Mouse (Mus musculus) testis, adult 10 weeks (tissue): ENCODE data around the gene Vegfb. TPM values are rescaled to one million over a fixed set of nuclear protein-coding genes. Genes with fewer than 3 reads are reported as not detected.

Experiments used
- polyA plus RNA-seq: library from polyadenylated mRNA; stranded (reverse); fragments of 350-450 nt; fragmentation: Illumina TruSeq; extraction: RNeasy Lipid Tissue Mini Kit (QIAGEN cat#74804); gene quantifications from one replicate; pipeline ENCODE4 v1.2.3, GENCODE M21; 2014; ENCODE audit warnings: low read depth, low replicate concordance

Vegfb gene
- 1.4 TPM for polyA plus RNA-seq

GRCm38 (mm10) chr19:6987061-6987903 is at the start of gene Vegfb:
TSS of gene Vegfb (minus strand) at chr19:6987651.

GRCm38 (mm10) chr19:7019191-7019590 is 31.7 kb upstream of the Vegfb start, which contains the start of gene Fermt3:
TSS of gene Fermt3 (minus strand) at chr19:7019469.

GRCm38 (mm10) chr19:6996006-6996405 is 8.6 kb upstream of the Vegfb start, which contains the start of the genes Nudt22 and Trpt1:
TSS of gene Nudt22 (minus strand) at chr19:6996117.
TSS of gene Trpt1 (plus strand) at chr19:6996131.

GRCm38 (mm10) chr19:6992011-6992858 is 4.8 kb upstream of the Vegfb start, which contains the start of gene Dnajc4:
TSS of gene Dnajc4 (minus strand) at chr19:6992572.

GRCm38 (mm10) chr19:6980381-6981093 is 6.9 kb downstream of the Vegfb start, which contains the start of gene Fkbp2:
TSS of gene Fkbp2 (minus strand) at chr19:6980501.

GRCm38 (mm10) chr19:6975537-6976521 is 11.6 kb downstream of the Vegfb start, which contains the start of gene Plcb3:
TSS of gene Plcb3 (minus strand) at chr19:6976470.

DNA sequence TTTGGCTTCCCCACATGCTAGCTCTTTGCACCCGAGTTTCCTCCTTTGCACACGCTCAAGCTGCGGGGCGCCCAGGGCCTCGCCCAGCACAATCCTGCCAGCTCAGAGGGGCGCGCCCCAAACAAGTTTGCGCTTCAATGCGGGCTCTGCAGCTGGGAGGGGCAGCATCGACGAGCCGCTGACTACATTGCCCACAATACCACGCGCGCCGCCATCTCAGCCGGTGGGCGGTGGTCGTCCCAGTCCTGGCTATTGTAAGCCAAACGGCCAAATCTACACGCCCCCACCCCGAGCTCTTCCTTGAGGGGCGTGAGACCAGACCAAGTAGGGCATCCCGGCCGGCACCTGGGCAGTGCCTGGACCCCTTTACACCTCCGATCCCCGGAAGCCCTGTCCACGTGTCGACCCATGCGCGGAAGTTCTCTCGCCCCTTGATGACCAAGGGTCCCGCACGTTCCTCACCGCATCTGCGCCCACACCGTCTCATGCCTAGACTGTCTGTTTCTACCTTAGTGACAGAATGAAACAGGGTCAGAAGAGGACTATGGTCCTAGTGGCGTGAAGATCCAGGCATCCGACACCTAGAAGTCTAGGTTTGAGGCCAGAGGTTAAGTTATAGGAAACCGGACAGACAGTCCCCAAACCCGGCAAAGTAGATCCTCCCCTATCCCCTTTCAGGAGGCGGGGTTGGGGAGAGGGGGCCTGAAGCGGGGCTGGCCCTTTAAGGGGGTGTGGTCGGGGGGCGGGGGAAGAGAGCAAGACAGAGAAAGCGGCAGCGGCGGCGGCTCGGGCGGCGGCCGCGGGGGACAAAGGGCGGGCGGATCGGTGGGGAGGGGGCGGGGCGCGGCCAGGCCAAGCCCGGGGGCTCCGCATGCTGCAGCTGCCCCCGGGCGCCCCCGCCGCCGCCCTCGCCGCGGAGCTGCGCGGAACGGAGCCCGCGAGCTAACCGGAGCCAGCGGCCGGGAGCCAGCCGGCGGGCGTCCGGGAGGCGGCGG is 12.9 kb downstream of the Vegfb start, which contains the start of gene Ppp1r14b:
Ppp1r14b (plus strand) TSS at position 758 of the 995 bp plus-strand sequence.

DNA sequence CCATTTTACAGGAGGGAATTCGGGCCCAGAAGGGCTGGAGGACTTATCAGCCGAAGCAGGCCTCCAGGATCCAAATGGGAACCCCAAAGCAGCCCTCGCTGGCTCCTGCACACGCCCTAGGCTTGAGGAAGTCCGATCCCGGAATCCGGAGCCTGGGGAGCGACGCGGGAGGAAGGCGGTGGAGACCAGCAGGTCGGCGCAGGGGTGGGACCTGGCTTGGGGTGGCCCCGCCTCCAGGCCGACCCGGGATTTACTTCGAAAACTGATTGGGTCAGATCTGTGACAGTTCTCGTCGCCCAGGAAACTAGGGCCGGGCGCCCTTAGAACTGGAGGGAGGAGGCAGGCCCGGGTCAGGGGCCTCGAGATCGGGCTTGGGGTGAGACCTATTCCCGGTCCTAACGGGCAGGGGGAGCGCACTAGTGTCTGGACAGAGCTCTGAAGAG is 45.2 kb downstream of the Vegfb start, which contains the start of gene Gpr137:
Gpr137 (minus strand) TSS at position 232 of the 443 bp plus-strand sequence.

GRCm38 (mm10) chr19:6941372-6942248 is 45.8 kb downstream of the Vegfb start, which contains the start of gene Bad:
TSS of gene Bad (plus strand) at chr19:6941861.

GRCm38 (mm10) chr19:6934195-6934977 is 53.1 kb downstream of the Vegfb start, which contains the start of gene Kcnk4:
TSS of gene Kcnk4 (minus strand) at chr19:6934515.

Other genes starting within 250 kb of the Vegfb start
- 0.55 TPM for gene Rps6ka4, start 147.0 kb downstream of the Vegfb start, polyA plus RNA-seq
- gene Ccdc88b, start 129.4 kb downstream of the Vegfb start, polyA plus RNA-seq: 0.10 TPM
- gene Trmt112, start 78.0 kb downstream of the Vegfb start, polyA plus RNA-seq: 18.9 TPM
- 16.4 TPM for gene Prdx5, start 77.5 kb downstream of the Vegfb start, polyA plus RNA-seq
- 0.91 TPM for gene Esrra, start 65.8 kb downstream of the Vegfb start, polyA plus RNA-seq
- gene Catsperz, start 62.3 kb downstream of the Vegfb start, polyA plus RNA-seq: 264 TPM
- 0.41 TPM for gene Kcnk4, start 53.1 kb downstream of the Vegfb start, polyA plus RNA-seq
- gene Bad, start 45.8 kb downstream of the Vegfb start, polyA plus RNA-seq: 2.3 TPM
- gene Gpr137, start 45.2 kb downstream of the Vegfb start, polyA plus RNA-seq: 1.9 TPM
- gene Ppp1r14b, start 12.7 kb downstream of the Vegfb start, polyA plus RNA-seq: 11.3 TPM
- 1.5 TPM for gene Plcb3, start 11.2 kb downstream of the Vegfb start, polyA plus RNA-seq
- gene Fkbp2, start 7.2 kb downstream of the Vegfb start, polyA plus RNA-seq: 3.5 TPM
- 2.3 TPM for gene Dnajc4, start 4.9 kb upstream of the Vegfb start, polyA plus RNA-seq
- gene Nudt22, start 8.5 kb upstream of the Vegfb start, polyA plus RNA-seq: not detected
- gene Trpt1, start 8.5 kb upstream of the Vegfb start, polyA plus RNA-seq: 0.63 TPM
- gene Fermt3, start 31.8 kb upstream of the Vegfb start, polyA plus RNA-seq: not detected
- 79.5 TPM for gene Stip1, start 52.3 kb upstream of the Vegfb start, polyA plus RNA-seq
- 5.6 TPM for gene Macrod1, start 69.2 kb upstream of the Vegfb start, polyA plus RNA-seq
- gene Flrt1, start 118.1 kb upstream of the Vegfb start, polyA plus RNA-seq: 1.2 TPM
- 22.5 TPM for gene Otub1, start 218.7 kb upstream of the Vegfb start, polyA plus RNA-seq
- gene Cox8a, start 230.0 kb upstream of the Vegfb start, polyA plus RNA-seq: 12.7 TPM